Mouse (Mus musculus): ENCODE results near the gene Cacna1b.

DNA sequence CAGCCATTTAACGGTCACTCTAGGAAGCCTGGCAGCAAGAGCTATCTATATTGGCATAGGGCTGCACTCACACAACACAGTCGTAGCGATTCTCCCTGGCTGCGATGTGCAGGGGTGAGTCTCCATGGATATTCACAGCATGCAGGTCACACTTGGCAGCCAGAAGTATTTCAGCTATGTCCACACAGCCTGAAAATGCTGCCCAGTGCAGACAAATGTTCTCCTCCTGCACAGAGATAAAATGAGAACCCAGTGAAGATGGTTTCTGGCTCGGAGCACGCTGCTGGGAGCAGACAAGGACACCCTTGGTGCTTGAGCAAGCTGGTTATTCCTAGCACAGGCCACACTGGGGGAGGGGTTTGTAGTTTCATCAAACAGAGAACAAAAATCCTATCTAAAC is 43.2 kb upstream of the Cacna1b start:
- TF ChIP-seq POLR2A (IDR thresholded peaks at IDR 0.05; ENCODE audit: borderline replicate concordance, insufficient read depth, low read length) (no peak), CTCF (IDR thresholded peaks at IDR 0.05; ENCODE audit: borderline replicate concordance, insufficient read depth, low read depth, low read length) (no peak)

Data from cerebellum, adult 2 months (tissue).